Mouse (Mus musculus) CH12.LX (cell line): ENCODE data around the gene Slc9a8.

Experiments used
- CTCF ChIP-seq, 2 experiments: IDR thresholded peaks in 1 of 2; conservative IDR thresholded peaks in 1 of 2; 2 replicates each; pipeline ENCODE4 v1.5.1; 2011 to 2012; ENCODE audit warnings: low read depth in 2 of 2, low read length in 2 of 2, improper control_type of control experiment in 1 of 2, inconsistent platforms in 1 of 2, mild to moderate bottlenecking in 1 of 2, moderate library complexity in 1 of 2
- HCFC1 ChIP-seq: IDR thresholded peaks from 2 replicates; pipeline ENCODE4 v1.6.1; 2012; ENCODE audit warnings: low read depth, mild to moderate bottlenecking, inconsistent platforms, low read length, improper control_type of control experiment
- MAX ChIP-seq: IDR thresholded peaks from 2 replicates; pipeline ENCODE4 v1.6.1; 2011; ENCODE audit warnings: low read length, improper control_type of control experiment
- MYC ChIP-seq: IDR thresholded peaks from 2 replicates; pipeline ENCODE4 v1.6.1; 2011; ENCODE audit warnings: low read depth, mild to moderate bottlenecking, improper control_type of control experiment, low read length
- POLR2A ChIP-seq: IDR thresholded peaks from 2 replicates; pipeline ENCODE4 v1.6.1; 2011; ENCODE audit warnings: low read depth, mild to moderate bottlenecking, improper control_type of control experiment, low read length
- SIN3A ChIP-seq: IDR thresholded peaks from 2 replicates; pipeline ENCODE4 v1.6.1; 2012; ENCODE audit warnings: low read length, improper control_type of control experiment, inconsistent platforms
- TBP ChIP-seq: conservative IDR thresholded peaks from 2 replicates; pipeline ENCODE4 v1.6.1; 2011; ENCODE audit warnings: low read depth, low read length, improper control_type of control experiment
- USF2 ChIP-seq: conservative IDR thresholded peaks from 2 replicates; pipeline ENCODE4 v1.6.1; 2011; ENCODE audit warnings: low read depth, low read length, improper control_type of control experiment
- ZNF384 ChIP-seq: IDR thresholded peaks from 2 replicates; pipeline ENCODE4 v1.6.1; 2012; ENCODE audit warnings: low read depth, low read length, improper control_type of control experiment, inconsistent platforms

DNA sequence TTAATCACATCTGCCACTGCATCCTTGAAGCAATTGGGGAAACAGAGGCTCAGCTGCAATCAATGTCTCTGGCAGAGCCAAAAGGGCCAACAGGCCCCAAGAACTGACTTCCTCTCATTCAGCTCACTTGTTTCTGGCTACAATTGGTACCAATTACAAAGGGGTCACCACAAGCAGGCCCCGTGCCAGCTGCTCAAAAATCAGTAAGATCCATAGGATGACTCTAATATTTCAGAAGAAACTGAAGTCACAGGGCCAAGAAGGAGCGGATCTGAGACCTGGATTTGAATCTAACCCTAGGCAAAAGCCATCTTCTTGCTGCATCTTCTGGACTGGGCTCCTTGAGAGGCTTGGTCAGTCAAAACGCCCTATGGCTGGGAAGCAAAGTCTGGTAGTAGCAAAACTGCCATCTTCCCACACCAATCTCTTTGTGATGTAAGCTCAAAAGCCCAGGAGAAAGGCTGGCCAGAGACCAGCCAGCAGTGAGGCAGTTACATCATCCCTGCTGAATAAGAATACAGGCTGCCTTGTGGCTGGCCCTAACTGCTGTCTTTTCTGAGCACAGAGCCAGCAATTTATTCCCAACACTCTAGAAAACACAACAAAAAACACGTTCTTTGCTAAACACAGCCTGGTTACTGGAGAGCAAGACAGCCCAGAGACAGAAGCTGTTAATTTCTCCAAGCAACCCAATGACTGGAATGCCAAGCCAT is 69.5 kb downstream of the Slc9a8 start:
- TF ChIP-seq USF2 (no peak), CTCF (conservative IDR thresholded peaks at IDR 0.05 in 1 of 2, IDR thresholded peaks at IDR 0.05 in 1 of 2; ENCODE audit: low read depth in 2 of 2, low read length in 2 of 2) (no peak), MAX (no peak), TBP (no peak), SIN3A (no peak), MYC (no peak), POLR2A (no peak), ZNF384 (no peak), HCFC1 (no peak)
